Mouse (Mus musculus): Measurements from ENCODE around the gene Tril.

DNA sequence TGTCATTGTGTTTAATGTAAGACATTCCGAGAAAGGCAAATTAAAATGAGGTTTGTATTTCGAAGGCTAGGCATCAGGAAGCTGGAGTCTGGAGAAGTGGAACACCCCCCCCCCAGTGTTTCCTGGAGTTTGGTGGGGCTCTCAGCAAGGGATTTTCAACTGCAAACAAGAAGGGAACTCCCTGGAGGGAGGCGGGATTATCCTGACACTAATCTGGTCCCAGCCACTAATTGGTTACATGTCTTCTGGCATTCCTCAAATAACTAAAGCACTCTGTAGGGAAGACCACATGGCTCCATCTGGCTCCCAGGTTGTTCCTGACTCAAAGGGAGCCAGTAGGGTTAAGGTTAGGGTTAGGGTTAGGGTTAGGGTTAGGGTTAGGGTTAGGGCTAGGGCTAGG, 23.8 kb downstream of the Tril start:
- no peak for TF ChIP-seq CTCF (IDR thresholded peaks at IDR 0.05; ENCODE audit: low read depth)
- no peak for TF ChIP-seq EP300 (IDR thresholded peaks at IDR 0.05; ENCODE audit: low read depth)
